Mouse (Mus musculus) stomach, postnatal 0 days (tissue): ENCODE measurements at regions not wholly inside any gene's neighbourhood (a gene's known extent, or its start where the extent isn't known, plus 50 kb on each side); places are given as distances from the start of the nearest gene placed in this dataset.

ENCODE experiments used
- ATAC-seq: fragments of 200-750 bp; cut with Nextera tagmentation; 2 replicates; pipeline ENCODE4 v1.8.0; 2017; ENCODE audit not compliant: low FRiP score, low TSS enrichment
- DNase-seq: peaks from one replicate; pipeline ENCODE4 v3.0.0-alpha.2; 2016; ENCODE audit warnings: low spot score
- H3K27ac ChIP-seq: fragments of 300-500 bp; sonication (generic); replicated peaks from 2 replicates; pipeline ENCODE4 v1.5.1; 2014; ENCODE audit warnings: mild to moderate bottlenecking, control low read depth
- H3K27me3 ChIP-seq: fragments of 300-500 bp; sonication (generic); 2 replicates; pipeline ENCODE4 v1.6.1; 2014; ENCODE audit warnings: low read length; ENCODE audit not compliant: control insufficient read depth, insufficient read depth
- H3K36me3 ChIP-seq: fragments of 300-500 bp; sonication (generic); 2 replicates; pipeline ENCODE4 v1.6.1; 2014; ENCODE audit warnings: low read length, mixed read lengths; ENCODE audit not compliant: control insufficient read depth, insufficient read depth
- H3K4me1 ChIP-seq: fragments of 300-500 bp; sonication (generic); replicated peaks from 2 replicates; pipeline ENCODE4 v1.6.1; 2014; ENCODE audit warnings: antibody characterized with exemption; ENCODE audit not compliant: control insufficient read depth, insufficient read depth
- H3K4me2 ChIP-seq: fragments of 300-500 bp; sonication (generic); replicated peaks from 2 replicates; pipeline ENCODE4 v1.6.1; 2014; ENCODE audit warnings: low read depth, mild to moderate bottlenecking, control low read depth, moderate library complexity
- H3K4me3 ChIP-seq: fragments of 300-500 bp; sonication (generic); 2 replicates; pipeline ENCODE4 v1.5.1; 2014; ENCODE audit warnings: low read depth, low read length, control low read depth
- H3K9ac ChIP-seq: fragments of 300-500 bp; sonication (generic); 2 replicates; pipeline ENCODE4 v1.6.1; 2014; ENCODE audit warnings: mild to moderate bottlenecking, low read length, control low read depth, mixed read lengths
- H3K9me3 ChIP-seq: fragments of 300-500 bp; sonication (generic); 2 replicates; pipeline ENCODE4 v1.6.1; 2016; ENCODE audit warnings: low read length; ENCODE audit not compliant: control insufficient read depth
- CTCF ChIP-seq: IDR thresholded peaks from 2 replicates; pipeline ENCODE4 v1.5.1; 2016; ENCODE audit warnings: antibody characterized with exemption, low read depth, mild to moderate bottlenecking, moderate library complexity
- EP300 ChIP-seq: optimal IDR thresholded peaks from 2 replicates; pipeline ENCODE3; 2016; ENCODE audit warnings: antibody characterized with exemption
- WGBS: fragments of 180-500 bp; shearing (Covaris S2); extraction: QIAGEN DNeasy Blood & Tissue Kit; methylation state at CpG from one replicate; pipeline ENCODE4 v1.1.7; 2014; 5-methylcytosine and 5-hydroxymethylcytosine counted together

- Histone ChIP-seq H3K27me3 (no peaks in the 10 kb centered on the region), H3K9me3 (no peaks in the 10 kb centered on the region), H3K4me1 (no peaks in the 10 kb centered on the region), H3K27ac (no peak overlapping the region), H3K4me3 (no peak overlapping the region), H3K4me2 (no peak overlapping the region), H3K36me3 (no peaks in the 10 kb centered on the region), H3K9ac (no peak overlapping the region)
- TF ChIP-seq EP300 (no peak), CTCF (no peak)
- 75% methylated on average over 3 of the region's 3 CpGs for WGBS
- no peak for ATAC-seq
- DNase-seq = no peak
Measured at GRCm38 (mm10) chr12:29192391-29192790, 335.8 kb upstream of the Myt1l start.

GRCm38 (mm10) chr12:29211946-29212345, 316.2 kb upstream of the Myt1l start:
- WGBS = 58% methylated on average over 3 of the region's 3 CpGs
- no peak for DNase-seq
- H3K9me3 ChIP-seq = no peaks in the 10 kb centered on the region
- H3K9ac ChIP-seq = no peak overlapping the region
- H3K4me1 ChIP-seq = no peaks in the 10 kb centered on the region
- no peaks in the 10 kb centered on the region for H3K27me3 ChIP-seq
- ATAC-seq = no peak
- H3K4me2 ChIP-seq = no peak overlapping the region
- H3K36me3 ChIP-seq = no peaks in the 10 kb centered on the region
- H3K27ac ChIP-seq = no peak overlapping the region
- H3K4me3 ChIP-seq = no peak overlapping the region
- TF ChIP-seq CTCF = no peak
- TF ChIP-seq EP300 = no peak

- H3K27ac ChIP-seq = no peak overlapping the region
- H3K4me3 ChIP-seq = no peak overlapping the region
- no peaks in the 10 kb centered on the region for H3K36me3 ChIP-seq
- H3K4me2 ChIP-seq = no peak overlapping the region
- TF ChIP-seq EP300 (no peak), CTCF (no peak)
- DNase-seq (no peak), ATAC-seq (no peak)
- no peaks in the 10 kb centered on the region for H3K27me3 ChIP-seq
- no peaks in the 10 kb centered on the region for H3K9me3 ChIP-seq
- no peak overlapping the region for H3K9ac ChIP-seq
- WGBS = 81% methylated on average over 1 of the region's 1 CpGs
- no peaks in the 10 kb centered on the region for H3K4me1 ChIP-seq
Measured at GRCm38 (mm10) chr12:29213625-29214024, 314.6 kb upstream of the Myt1l start.

GRCm38 (mm10) chr12:29222099-29222498, 306.1 kb upstream of the Myt1l start:
- WGBS = 86% methylated on average over 6 of the region's 6 CpGs
- no peak overlapping the region for H3K4me2 ChIP-seq

GRCm38 (mm10) chr12:29226001-29226400, 302.2 kb upstream of the Myt1l start:
- no peak for DNase-seq
- no peaks in the 10 kb centered on the region for H3K9me3 ChIP-seq
- no peaks in the 10 kb centered on the region for H3K27me3 ChIP-seq
- ATAC-seq = no peak
- H3K4me1 ChIP-seq = no peaks in the 10 kb centered on the region
- H3K9ac ChIP-seq = no peak overlapping the region
- WGBS = 29% methylated on average over 1 of the region's 1 CpGs
- TF ChIP-seq CTCF = no peak
- TF ChIP-seq EP300 = no peak
- H3K36me3 ChIP-seq = no peaks in the 10 kb centered on the region
- H3K27ac ChIP-seq = no peak overlapping the region
- no peak overlapping the region for H3K4me2 ChIP-seq
- H3K4me3 ChIP-seq = no peak overlapping the region

More at GRCm38 (mm10) chr12:29222099-29222498, 306.1 kb upstream of the Myt1l start:
- no peak overlapping the region for H3K27ac ChIP-seq
- H3K27me3 ChIP-seq = no peaks in the 10 kb centered on the region
- DNase-seq (no peak), ATAC-seq (no peak)
- H3K9me3 ChIP-seq = no peaks in the 10 kb centered on the region
- no peak overlapping the region for H3K9ac ChIP-seq
- H3K4me3 ChIP-seq = no peak overlapping the region
- no peak for TF ChIP-seq EP300
- TF ChIP-seq CTCF = no peak
- H3K36me3 ChIP-seq = no peaks in the 10 kb centered on the region
- H3K4me1 ChIP-seq = no peaks in the 10 kb centered on the region

- no peak overlapping the region for H3K27ac ChIP-seq
- H3K9me3 ChIP-seq = no peaks in the 10 kb centered on the region
- DNase-seq (no peak), ATAC-seq (no peak)
- no peak overlapping the region for H3K9ac ChIP-seq
- no peak for TF ChIP-seq EP300
- no peak for TF ChIP-seq CTCF
- 37% methylated on average over 16 of the region's 16 CpGs for WGBS
- H3K4me3 ChIP-seq = no peak overlapping the region
- no peaks in the 10 kb centered on the region for H3K36me3 ChIP-seq
- H3K27me3 ChIP-seq = no peaks in the 10 kb centered on the region
- H3K4me2 ChIP-seq = no peak overlapping the region
- H3K4me1 ChIP-seq = no peaks in the 10 kb centered on the region
Measured at GRCm38 (mm10) chr12:29232492-29233447, 295.4 kb upstream of the Myt1l start.
